Mouse (Mus musculus) lung, adult 2 months (tissue): Measurements from ENCODE around the gene Sel1l2.

Source experiments
- CTCF ChIP-seq: fragments of 200-500 bp; IDR thresholded peaks from 2 replicates; pipeline ENCODE4 v1.5.1; 2011; ENCODE audit warnings: mild to moderate bottlenecking, low read length, control low read depth; ENCODE audit not compliant: insufficient read depth
- POLR2A ChIP-seq: fragments of 200-500 bp; IDR thresholded peaks from 2 replicates; pipeline ENCODE4 v1.6.1; 2011; ENCODE audit warnings: low read depth, mild to moderate bottlenecking, control low read depth, low read length, borderline replicate concordance; ENCODE audit errors: extremely low read depth

DNA sequence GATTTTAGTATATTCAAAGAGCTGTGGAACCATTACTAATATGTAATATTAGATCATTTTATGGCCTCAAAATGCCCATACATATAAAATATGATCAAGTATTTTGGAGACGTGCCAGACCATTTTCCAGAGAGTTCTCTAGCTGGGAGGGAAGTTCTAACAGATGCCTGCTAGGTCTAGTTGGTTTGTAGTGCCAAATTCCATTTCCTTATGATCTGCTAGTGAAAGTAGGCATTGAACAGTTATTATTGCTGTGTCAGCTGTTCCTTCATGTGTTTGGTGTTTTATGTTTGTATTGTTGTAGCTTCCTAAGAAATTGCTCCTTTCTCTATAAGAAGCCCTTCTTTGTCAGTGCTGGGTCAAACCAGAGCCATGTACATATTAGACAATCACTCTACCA lies 173.5 kb downstream of the Sel1l2 start:
- no peak for TF ChIP-seq CTCF
- no peak for TF ChIP-seq POLR2A
